Mouse (Mus musculus) hindbrain, embryonic 13.5 days (tissue): ENCODE results near the gene Capn2. TPM values are rescaled to one million over a fixed set of nuclear protein-coding genes. Genes with fewer than 3 reads are reported as not detected.

Source experiments
- ATAC-seq: fragments of 200-750 bp; cut with Nextera tagmentation; 2 replicates; pipeline ENCODE4 v1.8.0; 2017; ENCODE audit warnings: moderate TSS enrichment; ENCODE audit not compliant: low FRiP score
- H3K27ac ChIP-seq: fragments of 300-500 bp; sonication (generic); 2 replicates; pipeline ENCODE4 v1.5.1; 2015; ENCODE audit warnings: inconsistent platforms, mild to moderate bottlenecking, moderate library complexity
- H3K27me3 ChIP-seq: fragments of 300-500 bp; sonication (generic); 2 replicates; pipeline ENCODE4 v1.6.1; 2015; ENCODE audit warnings: mild to moderate bottlenecking, inconsistent platforms
- H3K36me3 ChIP-seq: fragments of 300-500 bp; sonication (generic); 2 replicates; pipeline ENCODE4 v1.6.1; 2015; ENCODE audit warnings: mild to moderate bottlenecking, inconsistent platforms
- H3K4me1 ChIP-seq: fragments of 300-500 bp; sonication (generic); replicated peaks from 2 replicates; pipeline ENCODE4 v1.6.1; 2015; ENCODE audit warnings: inconsistent platforms
- H3K4me2 ChIP-seq: fragments of 300-500 bp; sonication (generic); 2 replicates; pipeline ENCODE4 v1.6.1; 2015; ENCODE audit warnings: inconsistent platforms, mild to moderate bottlenecking, moderate library complexity
- H3K4me3 ChIP-seq: fragments of 300-500 bp; sonication (generic); 2 replicates; pipeline ENCODE4 v1.5.1; 2015; ENCODE audit warnings: mild to moderate bottlenecking, inconsistent platforms
- H3K9ac ChIP-seq: fragments of 300-500 bp; sonication (generic); 2 replicates; pipeline ENCODE4 v1.6.1; 2015; ENCODE audit warnings: mild to moderate bottlenecking, inconsistent platforms
- H3K9me3 ChIP-seq: fragments of 300-500 bp; sonication (generic); 2 replicates; pipeline ENCODE4 v1.6.1; 2016; ENCODE audit warnings: inconsistent platforms
- WGBS: fragments of 180-500 bp; shearing (Covaris S2); methylation state at CpG from one replicate; pipeline ENCODE4 v1.1.7; 2015; 5-methylcytosine and 5-hydroxymethylcytosine counted together
- polyA plus RNA-seq: library from polyadenylated mRNA; unstranded; fragments of >200 nt; fragmentation: Nextera tagmentation; extraction: Ambion mirVana; gene quantifications from 2 replicates; pipeline ENCODE4 v1.2.1, GENCODE M21; 2015

Gene Capn2
- polyA plus RNA-seq, 1 experiment from 2014 or later = 85.0 TPM

GRCm38 (mm10) chr1:182520938-182521500, 3.6 kb upstream of the Capn2 start:
- H3K27ac ChIP-seq = no peak overlapping the region

GRCm38 (mm10) chr1:182520091-182520937, 2.9 kb upstream of the Capn2 start:
- Histone ChIP-seq H3K27ac (no peak overlapping the region), H3K27me3 (peaks cover 17% of the 10 kb centered on the region), H3K4me2 (no peak overlapping the region), H3K9ac (no peak overlapping the region), H3K36me3 (no peaks in the 10 kb centered on the region), H3K4me3 (no peak overlapping the region), H3K4me1 (peaks cover 18% of the 10 kb centered on the region), H3K9me3 (no peaks in the 10 kb centered on the region)
- 38% methylated on average over 14 of the region's 14 CpGs for WGBS
- no peak for ATAC-seq

More at GRCm38 (mm10) chr1:182520938-182521500, 3.6 kb upstream of the Capn2 start:
- no peaks in the 10 kb centered on the region for H3K36me3 ChIP-seq
- no peak for ATAC-seq
- H3K9ac ChIP-seq = no peak overlapping the region; the same call in 1 of the 2 replicates
- H3K27me3 ChIP-seq = peaks cover 17% of the 10 kb centered on the region
- no peaks in the 10 kb centered on the region for H3K9me3 ChIP-seq
- no peak overlapping the region for H3K4me2 ChIP-seq
- no peak overlapping the region for H3K4me3 ChIP-seq
- 77% methylated on average over 8 of the region's 8 CpGs for WGBS
- H3K4me1 ChIP-seq = peaks cover 11% of the 10 kb centered on the region

GRCm38 (mm10) chr1:182519341-182519740, 1.9 kb upstream of the Capn2 start:
- no peak for ATAC-seq
- 0 out of 2 replicates have a peak, but pooled peaks cover 3% of the 10 kb centered on the region for H3K36me3 ChIP-seq
- H3K27me3 ChIP-seq = peaks cover 17% of the 10 kb centered on the region
- H3K9me3 ChIP-seq = no peaks in the 10 kb centered on the region
- WGBS = 76% methylated on average over 5 of the region's 5 CpGs
- no peak overlapping the region for H3K9ac ChIP-seq
- H3K4me2 ChIP-seq = no peak overlapping the region
- H3K4me3 ChIP-seq = no peak overlapping the region
- H3K4me1 ChIP-seq = peaks cover 23% of the 10 kb centered on the region
- H3K27ac ChIP-seq = no peak overlapping the region

- peaks cover 23% of the 10 kb centered on the region for H3K4me1 ChIP-seq
- no peak overlapping the region for H3K27ac ChIP-seq
- no peak overlapping the region for H3K4me2 ChIP-seq
- no peaks in the 10 kb centered on the region for H3K9me3 ChIP-seq
- H3K4me3 ChIP-seq = no peak overlapping the region
- peaks cover 17% of the 10 kb centered on the region for H3K27me3 ChIP-seq
- H3K9ac ChIP-seq = no peak overlapping the region
- no peak for ATAC-seq
- WGBS = 89% methylated on average over 6 of the region's 6 CpGs
- H3K36me3 ChIP-seq = 0 out of 2 replicates have a peak, but pooled peaks cover 3% of the 10 kb centered on the region
These were observed 1.4 kb upstream of the Capn2 start for GRCm38 (mm10) chr1:182518811-182519210.

- Histone ChIP-seq H3K4me2 (peak overlapping the region; percentile 76; the same call in 1 of the 2 replicates), H3K27ac (no peak overlapping the region), H3K27me3 (peaks cover 17% of the 10 kb centered on the region), H3K36me3 (0 out of 2 replicates have a peak, but pooled peaks cover 3% of the 10 kb centered on the region), H3K9me3 (no peaks in the 10 kb centered on the region), H3K9ac (no peak overlapping the region), H3K4me3 (no peak overlapping the region), H3K4me1 (peaks cover 27% of the 10 kb centered on the region)
- WGBS = 51% methylated on average over 10 of the region's 10 CpGs
- ATAC-seq = no peak
These were observed 804 bp upstream of the Capn2 start for GRCm38 (mm10) chr1:182518143-182518680.

GRCm38 (mm10) chr1:182517677-182518011, 236 bp upstream of the Capn2 start:
- peaks cover 27% of the 10 kb centered on the region for H3K4me1 ChIP-seq
- peaks cover 4% of the 10 kb centered on the region; the same call in 1 of the 2 replicates for H3K36me3 ChIP-seq
- peak overlapping the region; percentile 89 for H3K9ac ChIP-seq
- no peaks in the 10 kb centered on the region for H3K9me3 ChIP-seq
- H3K4me3 ChIP-seq = peak overlapping the region; percentile 58
- H3K4me2 ChIP-seq = peak overlapping the region; percentile 76
- H3K27me3 ChIP-seq = peaks cover 17% of the 10 kb centered on the region
- H3K27ac ChIP-seq = peak overlapping the region; percentile 88
- ATAC-seq = peak; percentile 54; the same call in 1 of the 2 replicates
- under 1% methylated on average over 10 of the region's 10 CpGs for WGBS

- Histone ChIP-seq H3K36me3 (peaks cover 30% of the 10 kb centered on the region), H3K4me1 (peaks cover 27% of the 10 kb centered on the region), H3K9me3 (no peaks in the 10 kb centered on the region), H3K4me3 (no peak overlapping the region), H3K27ac (no peak overlapping the region), H3K9ac (no peak overlapping the region), H3K4me2 (peak overlapping the region; percentile 76; the same call in 1 of the 2 replicates), H3K27me3 (peaks cover 14% of the 10 kb centered on the region)
- 84% methylated on average over 10 of the region's 10 CpGs for WGBS
- ATAC-seq = no peak
These were observed 2.4 kb downstream of the Capn2 start for GRCm38 (mm10) chr1:182514803-182515590.

- no peak overlapping the region for H3K27ac ChIP-seq
- no peak for ATAC-seq
- H3K36me3 ChIP-seq = peaks cover 43% of the 10 kb centered on the region
- no peaks in the 10 kb centered on the region for H3K9me3 ChIP-seq
- no peak overlapping the region for H3K4me3 ChIP-seq
- no peak overlapping the region for H3K4me2 ChIP-seq
- H3K27me3 ChIP-seq = peaks cover 2% of the 10 kb centered on the region
- H3K4me1 ChIP-seq = peaks cover 27% of the 10 kb centered on the region
- 88% methylated on average over 5 of the region's 5 CpGs for WGBS
- H3K9ac ChIP-seq = no peak overlapping the region
These were observed 3.7 kb downstream of the Capn2 start for GRCm38 (mm10) chr1:182513714-182514113.

- Histone ChIP-seq H3K4me3 (no peak overlapping the region), H3K27me3 (no peaks in the 10 kb centered on the region), H3K36me3 (peaks cover 46% of the 10 kb centered on the region), H3K4me1 (peaks cover 27% of the 10 kb centered on the region), H3K9ac (no peak overlapping the region), H3K9me3 (no peaks in the 10 kb centered on the region), H3K27ac (no peak overlapping the region), H3K4me2 (no peak overlapping the region)
- ATAC-seq = no peak
- 93% methylated on average over 5 of the region's 5 CpGs for WGBS
These were observed 4.5 kb downstream of the Capn2 start for GRCm38 (mm10) chr1:182512901-182513410.

- no peak overlapping the region for H3K4me2 ChIP-seq
- no peak overlapping the region for H3K27ac ChIP-seq
- H3K4me1 ChIP-seq = peaks cover 23% of the 10 kb centered on the region
- H3K9me3 ChIP-seq = no peaks in the 10 kb centered on the region
- ATAC-seq = no peak
- no peaks in the 10 kb centered on the region for H3K27me3 ChIP-seq
- 60% methylated on average over 8 of the region's 8 CpGs for WGBS
- peaks cover 49% of the 10 kb centered on the region for H3K36me3 ChIP-seq
- no peak overlapping the region for H3K4me3 ChIP-seq
- H3K9ac ChIP-seq = no peak overlapping the region
These were observed 5.6 kb downstream of the Capn2 start for GRCm38 (mm10) chr1:182511778-182512177.

- Histone ChIP-seq H3K4me1 (peaks cover 20% of the 10 kb centered on the region), H3K4me3 (no peak overlapping the region), H3K9ac (no peak overlapping the region), H3K27me3 (no peaks in the 10 kb centered on the region), H3K9me3 (no peaks in the 10 kb centered on the region), H3K36me3 (peaks cover 54% of the 10 kb centered on the region), H3K27ac (no peak overlapping the region), H3K4me2 (no peak overlapping the region)
- 91% methylated on average over 2 of the region's 2 CpGs for WGBS
- no peak for ATAC-seq
These were observed 6.3 kb downstream of the Capn2 start for GRCm38 (mm10) chr1:182511073-182511472.
